Mouse (Mus musculus) midbrain, postnatal 0 days (tissue): ENCODE data around the gene Cdnf. TPM values are rescaled to one million over a fixed set of nuclear protein-coding genes. Genes with fewer than 3 reads are reported as not detected.

Source experiments
- ATAC-seq: fragments of 200-750 bp; cut with Nextera tagmentation; 2 replicates; pipeline ENCODE4 v1.8.0; 2017; ENCODE audit warnings: moderate number of reproducible peaks, mild to moderate bottlenecking, moderate TSS enrichment, moderate library complexity; ENCODE audit not compliant: low FRiP score
- DNase-seq: peaks from one replicate; pipeline ENCODE4 v3.0.0-alpha.2; 2015; ENCODE audit warnings: low spot score
- H3K27ac ChIP-seq: fragments of 300-500 bp; sonication (generic); 2 replicates; pipeline ENCODE4 v1.5.1; 2014; ENCODE audit warnings: low read depth, mild to moderate bottlenecking, low read length, mixed read lengths
- H3K27me3 ChIP-seq: fragments of 300-500 bp; sonication (generic); 2 replicates; pipeline ENCODE4 v1.6.1; 2014; ENCODE audit warnings: low read length, control low read depth, mixed read lengths; ENCODE audit not compliant: insufficient read depth
- H3K36me3 ChIP-seq: fragments of 300-500 bp; sonication (generic); 2 replicates; pipeline ENCODE4 v1.6.1; 2014; ENCODE audit warnings: low read length, control low read depth, mixed read lengths; ENCODE audit not compliant: insufficient read depth
- H3K4me1 ChIP-seq: fragments of 300-500 bp; sonication (generic); 2 replicates; pipeline ENCODE4 v1.6.1; 2014; ENCODE audit warnings: mild to moderate bottlenecking, control low read depth, antibody characterized with exemption, low read length, mixed read lengths; ENCODE audit not compliant: insufficient read depth
- H3K4me2 ChIP-seq: fragments of 300-500 bp; sonication (generic); 2 replicates; pipeline ENCODE4 v1.6.1; 2014; ENCODE audit warnings: low read depth, mild to moderate bottlenecking, low read length, mixed read lengths; ENCODE audit not compliant: poor library complexity, severe bottlenecking
- H3K4me3 ChIP-seq: fragments of 300-500 bp; sonication (generic); 2 replicates; pipeline ENCODE4 v1.5.1; 2014; ENCODE audit warnings: low read depth, mild to moderate bottlenecking, low read length, moderate library complexity
- H3K9ac ChIP-seq: fragments of 300-500 bp; sonication (generic); replicated peaks from 2 replicates; pipeline ENCODE4 v1.6.1; 2014; ENCODE audit warnings: mild to moderate bottlenecking, low read length, moderate library complexity, mixed read lengths; ENCODE audit not compliant: poor library complexity, severe bottlenecking
- H3K9me3 ChIP-seq: fragments of 300-500 bp; sonication (generic); 2 replicates; pipeline ENCODE4 v1.6.1; 2016; ENCODE audit warnings: low read length, control low read depth
- CTCF ChIP-seq: IDR thresholded peaks from 2 replicates; pipeline ENCODE4 v1.5.1; 2016; ENCODE audit warnings: antibody characterized with exemption, mild to moderate bottlenecking
- WGBS: fragments of 180-500 bp; shearing (Covaris S2); extraction: QIAGEN DNeasy Blood & Tissue Kit; methylation state at CpG from one replicate; pipeline ENCODE4 v1.1.7; 2014; 5-methylcytosine and 5-hydroxymethylcytosine counted together
- polyA plus RNA-seq: library from polyadenylated mRNA; unstranded; fragments of >200 nt; fragmentation: Nextera tagmentation; extraction: Ambion mirVana; gene quantifications from 2 replicates; pipeline ENCODE4 v1.2.1, GENCODE M21; 2015
- total RNA-seq: library from RNA; depleted of rRNA; stranded (reverse); fragments of >200 nt; gene quantifications from 2 replicates; pipeline ENCODE4 v1.2.3, GENCODE M21; 2014; rRNA removed

The Cdnf gene
- total and polyA plus RNA-seq, 2 experiments from 2014 or later = 0.23 to 0.55 TPM

DNA sequence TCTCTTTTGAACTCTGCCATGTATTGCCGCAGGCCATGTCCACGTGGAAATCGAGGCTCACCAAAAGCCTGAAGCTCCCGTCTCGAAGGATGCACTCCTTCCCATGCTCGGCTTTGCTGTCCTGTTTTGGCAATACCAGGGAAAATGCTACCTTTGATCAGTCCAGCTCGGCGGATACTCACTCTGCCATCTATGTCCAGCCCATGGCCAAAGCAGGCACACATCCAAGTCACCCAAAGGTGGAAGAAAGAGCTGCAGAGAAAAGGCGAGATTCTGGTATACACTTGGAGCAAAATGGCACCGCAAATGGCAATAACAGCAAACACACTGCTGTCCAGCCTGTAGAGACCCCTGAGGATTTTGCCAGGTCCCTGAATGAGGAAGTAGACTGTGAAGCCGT is 57.8 kb downstream of the Cdnf start:
- TF ChIP-seq CTCF = no peak
- DNase-seq (no peak), ATAC-seq (no peak)
- H3K27me3 ChIP-seq = no peaks in the 10 kb centered on the region
- no peak overlapping the region for H3K27ac ChIP-seq
- H3K9ac ChIP-seq = no peak overlapping the region
- 89% methylated on average over 11 of the region's 11 CpGs for WGBS
- no peak overlapping the region for H3K4me3 ChIP-seq
- no peaks in the 10 kb centered on the region for H3K36me3 ChIP-seq
- H3K4me1 ChIP-seq = no peaks in the 10 kb centered on the region
- no peak overlapping the region for H3K4me2 ChIP-seq
- H3K9me3 ChIP-seq = no peaks in the 10 kb centered on the region

DNA sequence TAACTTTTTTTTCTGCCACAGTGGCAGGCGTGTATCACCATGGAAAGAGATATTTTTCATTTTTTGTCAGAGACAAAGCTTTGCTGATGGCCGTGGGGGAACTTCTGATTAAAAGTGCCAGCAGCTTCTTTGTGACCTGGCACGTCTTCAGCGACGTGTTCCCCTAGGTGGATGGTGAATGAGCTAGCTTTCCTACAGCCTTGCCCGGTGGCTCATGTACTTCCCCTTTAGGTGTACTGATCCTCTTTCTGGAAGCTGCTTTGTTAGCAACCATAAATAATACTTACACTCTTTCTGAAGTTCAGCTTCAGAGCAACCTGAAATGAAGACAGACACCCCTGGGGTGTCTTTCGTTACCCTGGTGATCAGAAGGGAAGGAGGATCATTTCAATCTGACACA is 61.1 kb downstream of the Cdnf start:
- Histone ChIP-seq H3K27ac (no peak overlapping the region), H3K36me3 (no peaks in the 10 kb centered on the region), H3K27me3 (no peaks in the 10 kb centered on the region), H3K4me2 (no peak overlapping the region), H3K9ac (no peak overlapping the region), H3K4me3 (no peak overlapping the region), H3K4me1 (no peaks in the 10 kb centered on the region), H3K9me3 (no peaks in the 10 kb centered on the region)
- TF ChIP-seq CTCF = no peak
- ATAC-seq = no peak
- DNase-seq = no peak
- WGBS = 75% methylated on average over 7 of the region's 7 CpGs

DNA sequence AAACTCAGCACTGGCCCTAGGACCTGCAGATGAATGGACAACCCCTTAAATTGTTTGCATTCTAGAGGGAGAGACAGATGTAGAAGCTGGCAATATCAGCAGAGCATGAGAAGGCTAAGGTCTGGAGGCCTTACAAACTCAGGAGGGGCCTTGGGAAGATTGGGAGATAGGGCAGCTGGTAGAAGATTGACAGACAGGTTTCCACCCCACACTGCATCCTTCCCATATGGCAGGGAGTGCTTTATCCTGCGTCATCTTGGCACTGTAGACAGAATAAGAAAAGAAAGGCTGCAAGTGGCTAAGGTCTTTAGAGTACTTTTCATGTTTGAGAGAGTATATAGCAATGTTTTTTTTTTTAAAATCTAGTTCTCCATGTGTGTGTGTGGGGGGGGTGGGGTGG is 62.3 kb downstream of the Cdnf start:
- Histone ChIP-seq H3K36me3 (no peaks in the 10 kb centered on the region), H3K27ac (no peak overlapping the region), H3K4me2 (no peak overlapping the region), H3K9me3 (no peaks in the 10 kb centered on the region), H3K4me1 (no peaks in the 10 kb centered on the region), H3K27me3 (no peaks in the 10 kb centered on the region), H3K9ac (no peak overlapping the region), H3K4me3 (no peak overlapping the region)
- 79% methylated on average over 1 of the region's 1 CpGs for WGBS
- DNase-seq (peak; percentile 5), ATAC-seq (no peak)
- no peak for TF ChIP-seq CTCF

Other genes with a start within 250 kb of the Cdnf start
- 79.9 and 90.9 TPM in 2 replicates for gene Nmt2, start 228.8 kb upstream of the Cdnf start, total RNA-seq
- gene Nmt2, start 228.8 kb upstream of the Cdnf start, polyA plus RNA-seq = 107 and 108 TPM in 2 replicates
- gene Rpp38, start 180.4 kb upstream of the Cdnf start, total RNA-seq = 6.0 and 8.5 TPM in 2 replicates
- gene Rpp38, start 180.4 kb upstream of the Cdnf start, polyA plus RNA-seq = 7.3 TPM in 2 replicates
- 1.5 TPM in 1 of 2 replicates, not detected in the other for gene Acbd7, start 176.9 kb upstream of the Cdnf start, total RNA-seq
- 10.5 and 12.3 TPM in 2 replicates for gene Acbd7, start 176.9 kb upstream of the Cdnf start, polyA plus RNA-seq
- not detected in 2 replicates for gene Olah, start 115.8 kb upstream of the Cdnf start, total RNA-seq
- gene Olah, start 115.8 kb upstream of the Cdnf start, polyA plus RNA-seq = 0.11 and 0.20 TPM in 2 replicates
- 0.76 and 7.2 TPM in 2 replicates for gene Meig1, start 90.4 kb upstream of the Cdnf start, total RNA-seq
- gene Meig1, start 90.4 kb upstream of the Cdnf start, polyA plus RNA-seq = 10.3 and 19.0 TPM in 2 replicates
- gene Dclre1c, start 88.9 kb upstream of the Cdnf start, total RNA-seq = 6.6 and 9.4 TPM in 2 replicates
- 6.3 and 6.8 TPM in 2 replicates for gene Dclre1c, start 88.9 kb upstream of the Cdnf start, polyA plus RNA-seq
- gene Suv39h2, start 38.0 kb upstream of the Cdnf start, total RNA-seq = 5.6 and 6.7 TPM in 2 replicates
- gene Suv39h2, start 38.0 kb upstream of the Cdnf start, polyA plus RNA-seq = 4.8 and 4.9 TPM in 2 replicates
- gene Gm45902, start 240 bp upstream of the Cdnf start, total RNA-seq = 10.6 TPM in 2 replicates
- gene Gm45902, start 240 bp upstream of the Cdnf start, polyA plus RNA-seq = 4.8 and 5.2 TPM in 2 replicates
- 45.1 and 47.2 TPM in 2 replicates for gene Hspa14, start 216 bp upstream of the Cdnf start, total RNA-seq
- gene Hspa14, start 216 bp upstream of the Cdnf start, polyA plus RNA-seq = 42.7 and 45.8 TPM in 2 replicates
- 26.8 and 50.6 TPM in 2 replicates for gene Fam107b, start 57.5 kb downstream of the Cdnf start, total RNA-seq
- 15.6 and 16.0 TPM in 2 replicates for gene Fam107b, start 57.5 kb downstream of the Cdnf start, polyA plus RNA-seq